Comparison of ENCODE assay signal across 9 mouse cellular contexts in genomic region chr11:48779450-48779849, GRCm38 (mm10). TPM values are rescaled to one million over a fixed set of nuclear protein-coding genes. Genes with fewer than 3 reads are reported as not detected.
DNase-seq lines count a peak whose midpoint lies in the region; ATAC-seq and TF ChIP-seq lines count a peak whose summit lies in the region.
"Had no signal": no experiment of that assay in that cellular context is flagged by ENCODE, and none has a peak within 500 bp of the region (broad histone marks: within the 10 kb centered on the region; RNA-seq: fewer than 3 reads in every experiment).

No protein-coding gene starts in this region.

- no peak overlapping the region for H3K27ac ChIP-seq in forebrain, postnatal 0 days (ENCODE audit: low read depth, low read length)
- no peak overlapping the region for H3K27ac ChIP-seq in forebrain, embryonic 10.5 days
- H3K27ac ChIP-seq in midbrain, postnatal 0 days (ENCODE audit: low read depth, low read length) = no peak overlapping the region
- H3K27ac ChIP-seq in midbrain, embryonic 10.5 days (replicated peaks) = no peak overlapping the region
- H3K27ac ChIP-seq in forebrain, embryonic 15.5 days (replicated peaks) = no peak overlapping the region
- H3K27ac ChIP-seq: neural tube, embryonic 12.5 days had no signal

- H3K36me3 ChIP-seq in forebrain, postnatal 0 days (ENCODE audit: insufficient read depth) = no peaks in the 10 kb centered on the region
- H3K36me3 ChIP-seq in forebrain, embryonic 10.5 days (replicated peaks) = no peaks in the 10 kb centered on the region
- no peaks in the 10 kb centered on the region for H3K36me3 ChIP-seq in midbrain, postnatal 0 days (ENCODE audit: insufficient read depth, low read length)
- no peaks in the 10 kb centered on the region for H3K36me3 ChIP-seq in midbrain, embryonic 10.5 days
- no peaks in the 10 kb centered on the region for H3K36me3 ChIP-seq in forebrain, embryonic 15.5 days
- H3K36me3 ChIP-seq: neural tube, embryonic 12.5 days had no signal

- WGBS in forebrain, postnatal 0 days = 31% methylated on average over 7 of the region's 7 CpGs
- 39% methylated on average over 7 of the region's 7 CpGs for WGBS in forebrain, embryonic 10.5 days
- WGBS in midbrain, postnatal 0 days = 39% methylated on average over 7 of the region's 7 CpGs
- 32% methylated on average over 7 of the region's 7 CpGs for WGBS in midbrain, embryonic 10.5 days
- 37% methylated on average over 7 of the region's 7 CpGs for WGBS in forebrain, embryonic 15.5 days

- no peak overlapping the region for H3K9ac ChIP-seq in forebrain, postnatal 0 days
- no peak overlapping the region for H3K9ac ChIP-seq in midbrain, postnatal 0 days (replicated peaks; ENCODE audit: low read length, poor library complexity, severe bottlenecking)
- no peak overlapping the region for H3K9ac ChIP-seq in forebrain, embryonic 15.5 days (replicated peaks)
- H3K9ac ChIP-seq: neural tube, embryonic 12.5 days had no signal

- no peak overlapping the region for H3K4me2 ChIP-seq in forebrain, postnatal 0 days (ENCODE audit: low read depth)
- H3K4me2 ChIP-seq in midbrain, postnatal 0 days (ENCODE audit: low read depth, low read length, poor library complexity, severe bottlenecking) = no peak overlapping the region
- no peak overlapping the region for H3K4me2 ChIP-seq in forebrain, embryonic 15.5 days (replicated peaks)
- H3K4me2 ChIP-seq: neural tube, embryonic 12.5 days had no signal

- H3K4me3 ChIP-seq in forebrain, postnatal 0 days (ENCODE audit: low read depth, low read length) = no peak overlapping the region
- no peak overlapping the region for H3K4me3 ChIP-seq in forebrain, embryonic 10.5 days
- no peak overlapping the region for H3K4me3 ChIP-seq in midbrain, postnatal 0 days (ENCODE audit: low read depth, low read length)
- no peak overlapping the region for H3K4me3 ChIP-seq in midbrain, embryonic 10.5 days
- no peak overlapping the region for H3K4me3 ChIP-seq in forebrain, embryonic 15.5 days
- H3K4me3 ChIP-seq: neural tube, embryonic 12.5 days had no signal

- ATAC-seq in forebrain, postnatal 0 days = no peak
- no peak for ATAC-seq in midbrain, postnatal 0 days (ENCODE audit: low FRiP score)
- 0 out of 2 replicates have a peak, but pooled peaks have one; percentile 61 for ATAC-seq in erythroblast, adult 5-6 weeks (replicated peaks; ENCODE audit: low FRiP score, poor library complexity, severe bottlenecking)
- ATAC-seq in forebrain, embryonic 15.5 days (replicated peaks) = no peak

- no peak for DNase-seq in forebrain, postnatal 0 days
- no peak for DNase-seq in forebrain, embryonic 10.5 days (ENCODE audit: extremely low spot score, low spot score)
- DNase-seq in midbrain, postnatal 0 days (ENCODE audit: low spot score) = no peak
- no peak for DNase-seq in midbrain, embryonic 10.5 days (ENCODE audit: low spot score)
- peak; percentile 46 to 56 for DNase-seq in spleen, postnatal 36 days (ENCODE audit: low spot score in 2 of 2)
- no peak for DNase-seq in testis, postnatal 10 days (ENCODE audit: low spot score)

- no peaks in the 10 kb centered on the region for H3K27me3 ChIP-seq in forebrain, postnatal 0 days (ENCODE audit: insufficient read depth, low read length)
- H3K27me3 ChIP-seq in forebrain, embryonic 10.5 days (ENCODE audit: poor library complexity, severe bottlenecking) = no peaks in the 10 kb centered on the region
- H3K27me3 ChIP-seq in midbrain, postnatal 0 days (ENCODE audit: insufficient read depth, low read length) = no peaks in the 10 kb centered on the region
- no peaks in the 10 kb centered on the region for H3K27me3 ChIP-seq in midbrain, embryonic 10.5 days (ENCODE audit: low read depth, poor library complexity, severe bottlenecking)
- no peaks in the 10 kb centered on the region for H3K27me3 ChIP-seq in forebrain, embryonic 15.5 days
- H3K27me3 ChIP-seq: neural tube, embryonic 12.5 days had no signal

- H3K9me3 ChIP-seq in forebrain, postnatal 0 days (ENCODE audit: low read length) = no peaks in the 10 kb centered on the region
- no peaks in the 10 kb centered on the region for H3K9me3 ChIP-seq in forebrain, embryonic 10.5 days
- H3K9me3 ChIP-seq in midbrain, postnatal 0 days (ENCODE audit: low read length) = no peaks in the 10 kb centered on the region
- no peaks in the 10 kb centered on the region for H3K9me3 ChIP-seq in midbrain, embryonic 10.5 days (replicated peaks)
- no peaks in the 10 kb centered on the region for H3K9me3 ChIP-seq in forebrain, embryonic 15.5 days
- H3K9me3 ChIP-seq: neural tube, embryonic 12.5 days had no signal

- H3K4me1 ChIP-seq in forebrain, postnatal 0 days (ENCODE audit: insufficient read depth) = 0 out of 2 replicates have a peak, but pooled peaks cover 2% of the 10 kb centered on the region
- H3K4me1 ChIP-seq in forebrain, embryonic 10.5 days = no peaks in the 10 kb centered on the region
- H3K4me1 ChIP-seq in midbrain, postnatal 0 days (ENCODE audit: insufficient read depth, low read length) = no peaks in the 10 kb centered on the region
- H3K4me1 ChIP-seq in midbrain, embryonic 10.5 days = peaks cover 2% of the 10 kb centered on the region
- peaks cover 2% of the 10 kb centered on the region for H3K4me1 ChIP-seq in forebrain, embryonic 15.5 days
- H3K4me1 ChIP-seq: neural tube, embryonic 12.5 days had no signal

- TF ChIP-seq CTCF in forebrain, postnatal 0 days (IDR thresholded peaks at IDR 0.05; ENCODE audit: low read depth) = peak; percentile 38; the same call in 1 of the 2 replicates
- peak; percentile 49 for TF ChIP-seq CTCF in midbrain, postnatal 0 days (IDR thresholded peaks at IDR 0.05)

RNA-seq across cellular contexts. Expression of gene Rack1, which starts 20.7 kb away (rescaled TPM):
- 1,021 and 1,323 TPM in 2 replicates for total RNA-seq in forebrain, postnatal 0 days (2014; rRNA removed)
- polyA plus RNA-seq in forebrain, postnatal 0 days (2015; fragmentation: Nextera tagmentation; extraction: Ambion mirVana) = 368 and 466 TPM in 2 replicates
- 850 and 861 TPM in 2 replicates for polyA plus RNA-seq in forebrain, embryonic 10.5 days (2016; fragmentation: Nextera tagmentation; extraction: Ambion mirVana)
- total RNA-seq in midbrain, postnatal 0 days (2014; rRNA removed) = 932 and 1,043 TPM in 2 replicates
- polyA plus RNA-seq in midbrain, postnatal 0 days (2015; fragmentation: Nextera tagmentation; extraction: Ambion mirVana) = 317 and 331 TPM in 2 replicates
- polyA plus RNA-seq in midbrain, embryonic 10.5 days (2016; fragmentation: Nextera tagmentation; extraction: Ambion mirVana) = 659 and 788 TPM in 2 replicates
- total RNA-seq in erythroblast, adult 5-6 weeks (2015; ENCODE audit: low replicate concordance) = 613 and 630 TPM in 2 replicates
- total RNA-seq in erythroblast, adult 5-6 weeks (2017; ENCODE audit: low replicate concordance) = 242 and 301 TPM in 2 replicates
- polyA plus RNA-seq in forebrain, embryonic 15.5 days (2015; fragmentation: Nextera tagmentation; extraction: Ambion mirVana) = 475 and 481 TPM in 2 replicates

RNA-seq across cellular contexts. Expression of gene Trim41, which starts 37.7 kb away (rescaled TPM):
- 42.2 and 47.1 TPM in 2 replicates for total RNA-seq in forebrain, postnatal 0 days (2014; rRNA removed)
- polyA plus RNA-seq in forebrain, postnatal 0 days (2015; fragmentation: Nextera tagmentation; extraction: Ambion mirVana) = 4.4 TPM in 2 replicates
- 4.0 and 4.6 TPM in 2 replicates for polyA plus RNA-seq in forebrain, embryonic 10.5 days (2016; fragmentation: Nextera tagmentation; extraction: Ambion mirVana)
- total RNA-seq in midbrain, postnatal 0 days (2014; rRNA removed) = 38.9 and 41.5 TPM in 2 replicates
- polyA plus RNA-seq in midbrain, postnatal 0 days (2015; fragmentation: Nextera tagmentation; extraction: Ambion mirVana) = 5.0 and 5.1 TPM in 2 replicates
- polyA plus RNA-seq in midbrain, embryonic 10.5 days (2016; fragmentation: Nextera tagmentation; extraction: Ambion mirVana) = 4.7 and 5.3 TPM in 2 replicates
- total RNA-seq in erythroblast, adult 5-6 weeks (2015; ENCODE audit: low replicate concordance) = 3.3 and 12.7 TPM in 2 replicates
- 17.6 and 19.5 TPM in 2 replicates for total RNA-seq in erythroblast, adult 5-6 weeks (2017; ENCODE audit: low replicate concordance)
- polyA plus RNA-seq in forebrain, embryonic 15.5 days (2015; fragmentation: Nextera tagmentation; extraction: Ambion mirVana) = 6.0 and 6.3 TPM in 2 replicates

RNA-seq across cellular contexts. Expression of gene Trim7, which starts 46.5 kb away (rescaled TPM):
- total RNA-seq in forebrain, postnatal 0 days (2014; rRNA removed) = 5.6 and 9.5 TPM in 2 replicates
- 1.9 and 2.5 TPM in 2 replicates for polyA plus RNA-seq in forebrain, postnatal 0 days (2015; fragmentation: Nextera tagmentation; extraction: Ambion mirVana)
- 0.07 and 0.31 TPM in 2 replicates for polyA plus RNA-seq in forebrain, embryonic 10.5 days (2016; fragmentation: Nextera tagmentation; extraction: Ambion mirVana)
- 7.7 and 8.6 TPM in 2 replicates for total RNA-seq in midbrain, postnatal 0 days (2014; rRNA removed)
- 3.4 and 3.7 TPM in 2 replicates for polyA plus RNA-seq in midbrain, postnatal 0 days (2015; fragmentation: Nextera tagmentation; extraction: Ambion mirVana)
- polyA plus RNA-seq in midbrain, embryonic 10.5 days (2016; fragmentation: Nextera tagmentation; extraction: Ambion mirVana) = 0.32 and 0.99 TPM in 2 replicates
- total RNA-seq in erythroblast, adult 5-6 weeks (2015; ENCODE audit: low replicate concordance) = not detected in 2 replicates
- 0.42 TPM in 1 of 2 replicates, not detected in the other for total RNA-seq in erythroblast, adult 5-6 weeks (2017; ENCODE audit: low replicate concordance)
- 1.4 and 1.7 TPM in 2 replicates for polyA plus RNA-seq in forebrain, embryonic 15.5 days (2015; fragmentation: Nextera tagmentation; extraction: Ambion mirVana)

RNA-seq across cellular contexts. Expression of gene Gm12184, which starts 47.0 kb away (rescaled TPM):
- total RNA-seq in forebrain, postnatal 0 days (2014; rRNA removed) = 8.0 and 9.3 TPM in 2 replicates
- 3.7 and 5.0 TPM in 2 replicates for polyA plus RNA-seq in forebrain, postnatal 0 days (2015; fragmentation: Nextera tagmentation; extraction: Ambion mirVana)
- 2.3 and 4.3 TPM in 2 replicates for polyA plus RNA-seq in forebrain, embryonic 10.5 days (2016; fragmentation: Nextera tagmentation; extraction: Ambion mirVana)
- total RNA-seq in midbrain, postnatal 0 days (2014; rRNA removed) = 4.3 and 8.2 TPM in 2 replicates
- polyA plus RNA-seq in midbrain, postnatal 0 days (2015; fragmentation: Nextera tagmentation; extraction: Ambion mirVana) = 2.4 and 3.0 TPM in 2 replicates
- 2.1 and 3.2 TPM in 2 replicates for polyA plus RNA-seq in midbrain, embryonic 10.5 days (2016; fragmentation: Nextera tagmentation; extraction: Ambion mirVana)
- 3.1 TPM in 1 of 2 replicates, not detected in the other for total RNA-seq in erythroblast, adult 5-6 weeks (2015; ENCODE audit: low replicate concordance)
- 0.68 and 5.3 TPM in 2 replicates for total RNA-seq in erythroblast, adult 5-6 weeks (2017; ENCODE audit: low replicate concordance)
- 4.5 and 5.8 TPM in 2 replicates for polyA plus RNA-seq in forebrain, embryonic 15.5 days (2015; fragmentation: Nextera tagmentation; extraction: Ambion mirVana)

Comparison
In these comparisons a context has a peak if more than half of its experiments do, and no peak if none do; other contexts are left out.
1. DNase-seq: peak in spleen, postnatal 36 days (2 of 2); none in forebrain, postnatal 0 days (single experiment), forebrain, embryonic 10.5 days (single experiment), midbrain, postnatal 0 days (single experiment), midbrain, embryonic 10.5 days (single experiment) and testis, postnatal 10 days (single experiment).